In genomic region chr11:75983194-75983593, GRCm38 (mm10) we compare ENCODE assay signal across 13 mouse cellular contexts. TPM values are rescaled to one million over a fixed set of nuclear protein-coding genes. Genes with fewer than 3 reads are reported as not detected.
DNase-seq lines count a peak whose midpoint lies in the region; ATAC-seq and TF ChIP-seq lines count a peak whose summit lies in the region.
"Had no signal": no experiment of that assay in that cellular context is flagged by ENCODE, and none has a peak within 500 bp of the region (broad histone marks: within the 10 kb centered on the region; RNA-seq: fewer than 3 reads in every experiment).

No protein-coding gene starts in this region.

- no peak overlapping the region for H3K4me3 ChIP-seq in left cerebral cortex, adult 2 months
- no peak overlapping the region for H3K4me3 ChIP-seq in myocyte
- no peak overlapping the region for H3K4me3 ChIP-seq in kidney, embryonic 15.5 days (replicated peaks)
- H3K4me3 ChIP-seq: embryonic facial prominence, embryonic 13.5 days had no signal

- H3K4me1 ChIP-seq in kidney, embryonic 15.5 days, result no peaks in the 10 kb centered on the region

- no peak overlapping the region for H3K4me2 ChIP-seq in myocyte (ENCODE audit: low read depth)
- no peak overlapping the region for H3K4me2 ChIP-seq in kidney, embryonic 15.5 days
- H3K4me2 ChIP-seq: embryonic facial prominence, embryonic 13.5 days; hindbrain, embryonic 14.5 days had no signal

- H3K9ac ChIP-seq in kidney, embryonic 15.5 days, result no peak overlapping the region
- H3K9ac ChIP-seq: embryonic facial prominence, embryonic 13.5 days; hindbrain, embryonic 14.5 days had no signal

- H3K9me3 ChIP-seq in kidney, embryonic 15.5 days (replicated peaks), result no peaks in the 10 kb centered on the region
- H3K9me3 ChIP-seq: embryonic facial prominence, embryonic 13.5 days had no signal

- H3K27ac ChIP-seq in left cerebral cortex, adult 2 months, result no peak overlapping the region
- H3K27ac ChIP-seq in kidney, embryonic 15.5 days, result no peak overlapping the region
- H3K27ac ChIP-seq: embryonic facial prominence, embryonic 13.5 days; hindbrain, embryonic 14.5 days had no signal

- no peak overlapping the region for H3ac ChIP-seq in myocyte (ENCODE audit: control insufficient read depth, insufficient read length)

- no peak for TF ChIP-seq POLR2A in myocyte (IDR thresholded peaks at IDR 0.05; ENCODE audit: insufficient read length, low read depth)

- peak; percentile 66 for ATAC-seq in CD4-positive, CD25-positive, alpha-beta regulatory T cell, adult 4 months
- no peak for ATAC-seq in kidney, embryonic 15.5 days (replicated peaks; ENCODE audit: low FRiP score)

- H3K27me3 ChIP-seq in myocyte (ENCODE audit: control insufficient read depth, insufficient read depth, insufficient read length), result peaks cover 36% of the 10 kb centered on the region
- no peaks in the 10 kb centered on the region for H3K27me3 ChIP-seq in kidney, embryonic 15.5 days
- H3K27me3 ChIP-seq: embryonic facial prominence, embryonic 13.5 days had no signal

- no peaks in the 10 kb centered on the region for H3K79me2 ChIP-seq in myocyte (ENCODE audit: control insufficient read depth, insufficient read depth)

- intact Hi-C loops in left cerebral cortex, adult 2 months (cut with DNase I), result no loop called here
- intact Hi-C loops in left cerebral cortex, postnatal 10 days (cut with DNase I), result no loop called here
- intact Hi-C loops in left cerebral cortex, postnatal 4 days (cut with DNase I), result no loop called here

- H3K36me3 ChIP-seq in myocyte (ENCODE audit: control insufficient read depth, insufficient read depth), result no peaks in the 10 kb centered on the region
- H3K36me3 ChIP-seq in kidney, embryonic 15.5 days, result no peaks in the 10 kb centered on the region
- H3K36me3 ChIP-seq: embryonic facial prominence, embryonic 13.5 days had no signal

- WGBS in kidney, embryonic 15.5 days, result 76% methylated on average over 4 of the region's 4 CpGs

- DNase-seq in left cerebral cortex, adult 2 months (ENCODE audit: extremely low spot score in 1 of 2, low spot score in 2 of 2), result no peak
- DNase-seq in left cerebral cortex, postnatal 10 days (ENCODE audit: extremely low spot score in 1 of 2, low spot score in 2 of 2), result no peak
- DNase-seq in R1 (ENCODE audit: low read depth, low spot score), result peak; percentile 68
- no peak for DNase-seq in left cerebral cortex, postnatal 4 days
- DNase-seq: gastrocnemius, postnatal 14 days; kidney, postnatal 4 days; lung, postnatal 36 days; thymus, postnatal 25 days had no signal

- peak; percentile 22 for TF ChIP-seq CTCF in left cerebral cortex, adult 2 months (IDR thresholded peaks at IDR 0.05)

TF ChIP-seq in myocyte, 11 proteins besides CTCF, POLR2A, EP300 and RAD21:
- TF ChIP-seq MYOD1 (IDR thresholded peaks at IDR 0.05; ENCODE audit: control insufficient read depth in 1 of 3, insufficient read length in 2 of 3, low read depth in 2 of 3) (no peak), USF1 (IDR thresholded peaks at IDR 0.05; ENCODE audit: low read depth) (peak; percentile 64)

RNA-seq across cellular contexts. Expression of gene 1700016K19Rik, which starts 16.5 kb away (rescaled TPM):
- 1 to 10 TPM; 2.7 to 3.9 TPM for total RNA-seq in left cerebral cortex, adult 2 months (2021)
- total RNA-seq in left cerebral cortex, postnatal 10 days (2021), result 1 to 10 TPM; 4.5 to 6.2 TPM
- not detected for polyA plus RNA-seq in CD4-positive, CD25-positive, alpha-beta regulatory T cell, adult 4 months (2017; shearing (Covaris generic))
- 0.06 TPM for polyA plus RNA-seq in myocyte (2012; fragmentation: generic; extraction: Trizol)
- polyA plus RNA-seq in kidney, embryonic 15.5 days (2015; fragmentation: Nextera tagmentation; extraction: Ambion mirVana), result 0.40 TPM in 1 of 2 replicates, not detected in the other
- 1 to 10 TPM; 4.6 to 4.8 TPM for total RNA-seq in left cerebral cortex, postnatal 4 days (2021)
- total RNA-seq: gastrocnemius, postnatal 14 days had no signal

RNA-seq across cellular contexts. Expression of gene Rflnb, which starts 44.4 kb away (rescaled TPM):
- total RNA-seq in left cerebral cortex, adult 2 months (2021), result 1 to 10 TPM; 8.5 to 9.7 TPM
- total RNA-seq in left cerebral cortex, postnatal 10 days (2021), result 10 to 100 TPM; 27.3 to 29.6 TPM
- polyA plus RNA-seq in CD4-positive, CD25-positive, alpha-beta regulatory T cell, adult 4 months (2017; shearing (Covaris generic)), result 10 to 100 TPM; 13.4 to 14.2 TPM
- polyA plus RNA-seq in myocyte (2012; fragmentation: generic; extraction: Trizol), result 7.5 TPM
- polyA plus RNA-seq in kidney, embryonic 15.5 days (2015; fragmentation: Nextera tagmentation; extraction: Ambion mirVana), result 27.7 and 30.6 TPM in 2 replicates
- total RNA-seq in left cerebral cortex, postnatal 4 days (2021), result 10 to 100 TPM; 28.7 to 28.9 TPM

RNA-seq across cellular contexts. Expression of gene Rph3al, which starts 45.0 kb away (rescaled TPM):
- 1 to 10 TPM; 2.3 to 2.7 TPM for total RNA-seq in left cerebral cortex, adult 2 months (2021)
- total RNA-seq in left cerebral cortex, postnatal 10 days (2021), result 1 to 10 TPM; 3.1 to 3.8 TPM
- 1 to 10 TPM; 6.3 to 7.9 TPM for polyA plus RNA-seq in CD4-positive, CD25-positive, alpha-beta regulatory T cell, adult 4 months (2017; shearing (Covaris generic))
- polyA plus RNA-seq in myocyte (2012; fragmentation: generic; extraction: Trizol), result 0.05 TPM
- polyA plus RNA-seq in kidney, embryonic 15.5 days (2015; fragmentation: Nextera tagmentation; extraction: Ambion mirVana), result 13.8 and 14.5 TPM in 2 replicates
- 1 to 10 TPM; 2.9 to 4.3 TPM for total RNA-seq in left cerebral cortex, postnatal 4 days (2021)
